Mouse (Mus musculus) retina, postnatal 1 day (tissue): ENCODE measurements around the gene Fxyd4.

ENCODE experiments used
- DNase-seq: peaks from one replicate; pipeline ENCODE4 v3.0.0-alpha.2; 2012

The Fxyd4 gene

DNA sequence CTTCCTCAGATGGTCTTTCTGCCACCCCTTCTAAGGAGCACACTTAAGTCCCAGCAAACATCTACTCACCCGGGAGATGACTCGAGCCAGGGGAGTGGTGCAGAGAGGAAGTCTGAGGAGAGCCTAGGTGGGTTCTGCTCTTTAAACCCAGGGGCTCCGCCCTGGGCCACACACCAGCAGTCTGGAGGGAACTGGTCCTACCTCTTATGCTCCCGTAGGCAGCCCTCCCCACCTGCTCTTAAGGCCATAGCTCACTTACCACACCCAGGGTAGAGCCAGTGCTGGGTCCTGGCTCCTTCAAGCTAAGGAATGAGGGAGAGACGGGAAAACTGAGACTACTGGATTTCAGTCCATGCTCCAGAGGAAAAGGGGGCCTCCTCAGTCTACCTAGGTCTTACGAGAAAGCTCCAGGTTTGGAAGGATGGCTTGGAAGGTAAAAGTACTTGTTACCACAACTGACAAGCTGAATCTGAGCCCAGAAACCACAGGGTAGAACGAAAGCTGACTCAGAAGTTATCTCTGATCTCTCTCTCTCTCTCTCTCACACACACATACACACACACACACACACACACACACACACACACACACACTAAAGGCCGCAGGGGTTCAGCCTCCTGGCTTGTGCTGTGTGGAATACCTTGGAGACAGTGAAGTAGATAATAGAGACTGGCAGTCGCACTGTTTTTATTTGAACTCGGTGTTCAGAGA lies at the start of gene Fxyd4:
Fxyd4 (minus strand) TSS at position 471 of the 711 bp plus-strand sequence.
- DNase-seq, result no peak

DNA sequence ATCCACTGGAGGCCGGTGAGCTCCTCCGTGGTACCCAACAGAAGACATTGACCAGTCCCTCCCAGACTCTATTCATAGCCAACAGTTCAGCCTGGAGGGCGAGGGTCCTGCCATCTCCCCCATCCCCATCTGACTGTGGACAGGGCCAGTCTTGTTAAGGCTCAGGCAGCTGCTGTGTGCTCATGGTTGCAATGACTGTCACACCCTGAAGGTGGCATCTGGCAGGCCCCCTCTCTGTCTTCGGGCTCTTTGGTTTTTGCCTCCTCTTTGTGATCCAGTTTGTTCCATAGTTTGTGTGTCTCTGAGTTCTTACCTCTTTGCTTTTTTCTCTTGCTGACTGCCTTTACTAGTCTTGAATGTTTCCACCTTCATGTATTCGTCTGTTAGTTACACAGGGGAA lies 49.7 kb upstream of the Fxyd4 start:
- peak; percentile 31 for DNase-seq

DNA sequence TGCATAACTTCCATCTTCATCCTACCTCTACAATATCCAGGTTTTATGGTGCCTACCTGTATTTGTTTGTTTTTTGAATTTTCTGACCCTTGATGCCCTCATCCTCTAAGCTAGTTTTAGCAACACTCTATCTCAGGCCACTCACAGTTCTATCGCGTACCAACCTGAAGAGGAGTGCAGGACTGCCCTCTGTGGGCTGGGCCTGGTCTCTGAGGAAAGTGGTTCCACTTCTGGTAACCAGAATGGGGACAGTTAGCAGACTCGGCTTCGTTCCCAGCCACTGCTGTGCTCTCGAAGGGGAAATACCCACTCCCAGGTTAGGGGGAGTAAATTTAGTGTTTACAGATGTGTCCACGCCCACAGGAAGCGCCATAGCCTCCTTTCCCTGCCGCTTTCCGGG lies 29.2 kb upstream of the Fxyd4 start:
- no peak for DNase-seq

DNA sequence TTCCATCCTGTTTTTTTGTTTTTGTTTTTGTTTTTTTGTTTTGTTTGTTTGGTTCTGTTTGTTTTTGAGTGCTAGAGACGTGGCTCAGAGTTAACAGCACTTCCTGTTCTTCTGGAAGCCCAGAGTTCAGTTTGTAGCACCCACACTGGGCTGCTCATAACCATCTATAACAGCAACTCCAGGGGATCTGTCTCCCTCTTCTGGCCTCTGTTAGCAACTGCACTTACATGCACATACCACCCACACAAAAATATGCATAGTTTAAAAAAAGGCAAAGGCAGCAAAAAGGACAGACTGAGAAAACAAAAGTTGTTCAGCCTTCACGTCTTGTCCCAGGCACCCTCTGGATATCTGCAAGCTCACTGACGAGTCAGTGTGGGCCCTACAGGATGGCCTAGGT lies 25.7 kb upstream of the Fxyd4 start:
- DNase-seq, result no peak

DNA sequence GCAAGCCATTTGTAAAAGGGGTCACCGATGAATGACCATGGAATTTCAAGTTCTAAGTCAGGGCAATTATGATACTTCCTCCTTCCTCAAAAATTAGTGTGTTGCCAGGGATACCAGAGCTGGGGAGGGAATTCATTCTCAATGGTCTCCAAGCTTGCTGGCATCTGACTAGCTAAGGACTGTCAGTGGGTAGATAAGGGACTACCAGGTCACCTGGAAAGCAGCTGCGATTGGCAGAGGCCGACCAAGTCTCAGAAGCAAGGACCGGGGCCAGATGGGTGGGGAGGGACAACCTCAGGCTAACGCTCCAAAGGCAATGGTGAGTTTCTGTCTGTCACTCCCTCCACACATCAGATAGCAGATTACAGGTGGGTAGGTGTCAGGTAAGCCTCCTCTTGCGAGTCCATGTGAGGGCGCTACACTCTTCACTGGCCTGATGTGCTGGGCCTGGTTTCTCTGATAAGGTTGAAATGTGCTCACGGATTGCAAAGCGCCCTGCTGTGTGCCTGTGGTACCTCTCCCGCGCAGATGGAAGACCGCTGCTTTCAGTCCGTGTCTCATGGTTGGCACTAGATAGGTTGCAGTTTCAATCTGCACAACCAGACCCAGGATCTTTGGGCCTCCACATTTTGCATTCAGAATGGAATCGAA lies 19.5 kb upstream of the Fxyd4 start:
- peak; percentile 24 for DNase-seq

DNA sequence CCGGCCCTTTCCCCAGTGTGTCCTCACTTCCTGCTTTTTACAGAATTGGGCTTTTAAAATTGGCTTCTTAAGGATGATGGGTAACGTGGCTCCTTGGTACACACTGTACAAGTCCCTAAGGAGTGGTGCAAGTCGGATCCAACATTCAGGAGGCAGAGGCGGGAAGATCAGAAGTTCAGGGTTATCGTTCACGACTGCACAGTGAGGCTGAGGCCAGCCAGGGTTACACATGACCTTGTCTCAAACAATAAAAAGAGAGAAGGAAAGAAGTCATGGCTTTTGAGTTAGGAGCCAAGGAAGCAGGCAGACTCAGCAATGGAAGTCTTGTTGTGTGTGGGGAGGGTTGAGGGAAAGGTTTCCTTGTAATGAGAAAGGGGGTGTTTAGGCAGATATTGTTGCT lies 18.7 kb upstream of the Fxyd4 start:
- no peak for DNase-seq

DNA sequence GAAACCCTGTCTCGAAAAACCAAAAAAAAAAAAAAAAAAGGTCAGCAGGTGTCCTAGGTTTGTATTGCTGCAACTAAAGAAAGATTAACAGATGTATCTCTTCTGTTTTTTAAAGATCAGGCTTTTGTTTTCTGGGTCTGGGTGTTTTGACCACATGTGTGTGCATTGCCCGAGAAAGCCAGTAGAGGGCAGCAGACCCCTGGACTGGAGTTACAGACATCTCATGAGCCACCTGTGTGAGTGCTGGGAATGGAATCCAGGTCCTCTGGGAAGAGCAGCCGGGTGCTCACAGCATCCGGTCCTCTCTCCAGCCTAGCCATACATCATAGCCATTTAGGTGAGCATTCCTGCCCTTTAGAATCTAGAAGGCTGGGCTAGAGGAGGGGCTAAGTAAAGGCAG lies 14.8 kb upstream of the Fxyd4 start:
- no peak for DNase-seq

DNA sequence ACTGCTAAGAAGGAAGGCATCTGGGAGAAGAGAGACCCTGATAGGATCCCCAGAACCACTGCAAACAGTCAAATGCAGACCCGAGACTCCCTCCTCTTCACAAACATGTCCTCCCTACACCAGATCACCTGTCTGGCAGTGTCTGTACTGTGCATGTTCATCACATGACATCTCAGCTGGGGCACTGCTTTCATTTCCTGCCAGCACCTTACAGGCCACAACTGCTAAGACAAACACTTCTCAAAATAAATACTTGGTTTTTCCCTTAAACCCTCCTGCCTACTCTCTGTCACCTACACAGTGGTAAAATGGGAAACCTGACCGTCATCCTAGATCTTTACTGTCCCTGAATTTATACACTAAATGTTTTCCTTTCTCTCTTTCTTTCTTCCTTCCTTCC lies 6.4 kb upstream of the Fxyd4 start:
- no peak for DNase-seq

DNA sequence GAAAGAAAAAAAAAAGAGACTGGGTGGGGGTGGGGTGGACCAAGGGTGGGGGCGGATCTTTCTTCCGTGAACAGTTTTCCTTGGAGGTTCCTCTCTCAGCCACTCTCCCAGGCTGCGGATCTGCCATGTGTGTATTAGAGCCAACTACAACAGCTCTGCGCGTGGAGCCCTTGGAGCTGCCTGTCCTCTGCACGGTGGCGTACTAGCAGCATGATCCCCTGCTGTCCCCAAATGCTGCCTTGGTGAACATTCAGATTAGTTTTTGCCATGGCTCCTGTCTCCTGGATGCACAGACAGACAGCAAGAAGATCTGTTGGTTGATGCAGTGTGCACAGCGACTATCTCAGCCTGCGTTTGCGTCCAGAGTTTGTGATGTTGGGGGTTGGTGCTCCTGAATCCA lies 5.3 kb upstream of the Fxyd4 start:
- DNase-seq, result no peak

DNA sequence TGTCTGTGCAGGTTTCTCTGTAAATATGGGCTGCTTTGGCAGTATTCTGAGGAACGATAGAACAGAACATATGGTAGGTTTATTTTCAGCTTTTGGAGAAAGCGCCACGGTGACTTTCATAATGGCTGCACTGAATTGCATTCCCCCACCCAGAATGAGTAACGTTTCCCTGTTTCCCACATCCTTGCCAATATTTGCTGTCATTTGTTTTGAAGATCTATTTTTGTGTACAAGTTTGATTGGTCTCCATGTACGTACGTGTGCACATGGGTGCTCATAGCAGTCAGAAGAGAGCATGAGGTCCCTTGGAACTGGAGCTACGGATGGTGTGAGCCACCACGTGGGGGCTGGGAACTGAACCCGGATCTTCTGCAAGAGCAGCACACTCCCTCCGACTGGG lies 1.5 kb upstream of the Fxyd4 start:
- DNase-seq, result no peak

DNA sequence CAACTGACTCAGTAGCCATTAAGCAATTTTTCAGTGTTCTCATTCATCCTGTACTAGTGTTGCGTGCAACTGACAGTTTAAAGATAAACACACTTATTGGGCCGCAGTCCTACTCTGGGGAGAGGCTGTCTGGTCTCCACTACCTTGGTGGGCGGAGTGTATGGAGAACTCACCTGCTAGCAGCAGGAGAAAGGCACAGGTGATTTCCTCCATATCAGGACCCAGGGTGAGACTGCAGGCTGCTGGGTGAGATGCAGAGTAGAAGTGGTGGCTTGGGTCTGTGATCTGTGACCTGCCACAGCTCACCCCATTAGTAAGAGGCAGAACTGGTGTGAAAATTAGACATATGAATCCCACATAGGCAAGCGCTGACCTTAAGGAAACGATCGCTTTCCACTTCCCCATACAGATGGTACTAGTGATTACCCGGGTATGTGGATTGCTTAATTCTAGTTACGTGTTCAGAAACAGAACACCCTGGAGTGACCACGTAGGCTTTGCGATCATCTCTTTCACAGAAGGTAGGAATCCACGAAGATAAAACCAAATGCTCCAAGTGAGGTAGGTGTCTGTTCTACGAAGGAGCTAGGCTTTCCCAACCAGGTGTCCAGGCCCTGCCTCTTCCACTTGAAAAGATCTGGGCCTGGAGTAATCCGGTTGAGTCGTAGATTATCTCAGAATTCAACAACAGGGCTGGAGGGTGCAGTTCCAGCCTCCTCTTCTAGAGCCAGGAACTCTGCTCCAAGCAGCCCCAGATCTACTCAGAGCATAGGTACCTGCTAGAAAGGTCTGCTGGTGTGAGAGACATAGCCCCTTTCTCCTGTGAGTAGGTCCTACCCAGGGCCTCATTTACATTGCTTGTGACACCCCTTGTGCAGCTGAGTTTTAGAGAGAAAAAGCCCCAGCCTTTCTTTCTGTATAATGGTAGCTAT lies 1.5 kb downstream of the Fxyd4 start:
- DNase-seq, result no peak

DNA sequence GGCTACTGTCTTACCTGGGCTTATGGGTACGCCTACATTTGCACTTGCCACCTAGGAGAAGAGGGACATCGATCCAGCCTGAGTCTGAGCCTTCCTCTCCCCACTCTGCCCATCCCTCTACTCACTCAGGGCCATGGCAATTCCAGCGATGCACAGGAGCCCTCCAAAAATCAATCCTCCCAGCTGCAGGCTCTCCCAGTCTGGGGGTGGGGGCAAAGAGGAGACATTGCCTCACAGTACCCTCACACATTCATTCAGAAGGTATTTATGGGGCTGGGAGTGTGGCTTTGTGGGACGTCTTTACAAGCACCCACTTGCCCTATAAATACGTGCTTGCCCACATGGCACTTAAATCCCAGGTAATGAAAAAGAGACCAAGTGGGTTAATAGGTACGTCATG lies 3.2 kb downstream of the Fxyd4 start:
- DNase-seq, result no peak

DNA sequence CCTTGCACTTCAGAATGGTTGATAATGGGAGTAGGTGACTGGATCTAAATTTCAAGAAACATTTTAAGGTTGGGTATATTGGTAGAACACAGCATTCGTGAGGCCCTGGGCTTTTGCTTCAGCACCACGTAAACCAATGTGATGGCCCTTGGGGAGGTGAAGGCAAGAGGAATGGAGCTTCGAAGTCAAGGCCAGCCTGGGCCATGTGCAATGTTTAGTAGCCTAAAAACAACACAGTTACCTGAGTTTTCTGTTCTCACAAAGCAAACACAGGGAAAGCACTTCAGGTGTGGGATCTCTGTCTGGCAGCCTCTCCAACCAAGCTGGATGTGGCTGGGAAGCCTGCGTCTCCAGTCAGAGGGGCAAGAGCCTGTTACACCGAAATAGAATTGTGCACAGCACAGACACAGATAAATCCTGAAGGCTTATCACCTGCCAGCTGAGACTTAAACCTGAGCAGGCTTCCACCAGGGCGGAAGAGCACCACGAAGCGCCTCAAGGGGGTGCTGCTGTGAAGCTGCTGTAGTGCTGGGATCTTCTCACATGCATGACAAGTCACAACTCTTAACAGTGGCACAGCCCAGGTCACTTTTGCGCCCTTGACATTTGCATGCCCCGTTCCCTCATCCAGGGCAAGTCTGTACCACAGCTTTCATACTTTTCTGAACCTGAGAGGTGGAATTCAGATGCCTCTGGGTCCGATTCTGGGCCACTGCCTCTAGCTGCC lies 5.0 kb downstream of the Fxyd4 start:
- peak; percentile 60 for DNase-seq

DNA sequence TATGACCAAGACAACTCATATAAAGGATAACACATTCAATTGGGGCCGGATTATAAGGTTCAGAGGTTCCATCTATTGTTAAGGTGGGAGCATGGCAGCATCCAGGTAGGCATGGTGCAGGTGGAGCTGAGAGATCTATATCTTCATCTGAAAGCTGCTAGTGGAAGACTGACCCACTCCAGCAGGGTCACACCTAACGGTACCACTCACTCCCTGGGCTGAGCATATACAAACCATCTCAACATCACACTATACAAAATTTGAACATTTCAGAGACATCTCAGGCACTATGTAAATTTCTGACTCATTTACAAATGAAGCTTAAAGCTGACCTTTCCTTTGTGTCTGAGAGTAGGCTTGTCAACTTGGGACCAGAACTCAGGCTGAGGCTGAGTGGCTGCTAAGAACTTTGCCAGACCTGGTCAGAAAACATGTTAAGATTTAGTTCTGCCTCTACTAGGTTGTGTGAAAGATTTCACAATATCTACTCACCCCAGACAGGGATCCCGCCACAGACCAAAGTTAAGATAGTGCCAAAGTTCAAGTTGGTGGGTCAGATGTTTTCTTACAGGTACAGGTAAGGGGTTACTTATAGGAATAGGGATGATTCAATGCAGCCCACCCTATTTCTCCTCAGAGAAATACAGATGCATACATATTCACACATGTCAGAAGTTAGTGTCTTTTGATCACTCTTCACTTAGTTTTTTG lies 7.4 kb downstream of the Fxyd4 start:
- DNase-seq, result no peak

DNA sequence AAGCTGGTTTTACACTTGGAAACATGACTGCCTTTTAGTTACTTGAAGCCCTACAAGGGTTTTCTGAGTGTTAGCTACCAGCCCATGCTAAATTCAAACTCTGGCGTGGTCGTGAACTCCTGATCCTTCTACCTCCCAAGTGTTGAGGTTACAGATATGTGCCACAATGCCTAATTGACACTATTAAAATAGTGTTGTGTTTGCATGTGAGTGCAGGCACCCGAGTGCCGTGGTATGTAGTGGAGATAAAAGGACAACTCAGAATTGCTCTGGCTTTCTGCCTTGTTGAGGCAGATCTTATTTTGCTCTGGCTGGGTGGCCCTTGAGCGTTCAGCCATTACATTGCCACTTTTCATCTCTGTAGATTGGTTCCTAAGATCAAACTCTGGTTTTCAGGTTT lies 8.7 kb downstream of the Fxyd4 start:
- DNase-seq, result no peak

DNA sequence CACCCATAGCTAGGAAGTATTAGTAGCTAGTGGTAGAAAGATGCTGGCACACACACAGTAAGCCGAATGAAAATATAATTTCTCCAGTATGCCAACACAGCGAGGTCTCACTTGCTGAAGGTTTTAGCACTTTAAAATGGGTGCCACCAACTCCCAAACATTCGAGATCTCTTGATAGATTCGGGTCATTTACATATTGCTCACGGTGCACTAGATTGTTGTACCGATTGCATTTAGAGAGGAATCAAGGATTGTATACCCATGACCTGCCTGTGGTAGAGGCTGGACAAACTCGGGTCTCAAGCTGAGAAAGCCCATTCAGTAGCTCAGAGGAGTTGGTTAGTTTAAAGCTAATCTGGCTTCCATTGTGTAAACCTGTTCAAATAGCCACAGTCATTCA lies 9.5 kb downstream of the Fxyd4 start:
- no peak for DNase-seq

DNA sequence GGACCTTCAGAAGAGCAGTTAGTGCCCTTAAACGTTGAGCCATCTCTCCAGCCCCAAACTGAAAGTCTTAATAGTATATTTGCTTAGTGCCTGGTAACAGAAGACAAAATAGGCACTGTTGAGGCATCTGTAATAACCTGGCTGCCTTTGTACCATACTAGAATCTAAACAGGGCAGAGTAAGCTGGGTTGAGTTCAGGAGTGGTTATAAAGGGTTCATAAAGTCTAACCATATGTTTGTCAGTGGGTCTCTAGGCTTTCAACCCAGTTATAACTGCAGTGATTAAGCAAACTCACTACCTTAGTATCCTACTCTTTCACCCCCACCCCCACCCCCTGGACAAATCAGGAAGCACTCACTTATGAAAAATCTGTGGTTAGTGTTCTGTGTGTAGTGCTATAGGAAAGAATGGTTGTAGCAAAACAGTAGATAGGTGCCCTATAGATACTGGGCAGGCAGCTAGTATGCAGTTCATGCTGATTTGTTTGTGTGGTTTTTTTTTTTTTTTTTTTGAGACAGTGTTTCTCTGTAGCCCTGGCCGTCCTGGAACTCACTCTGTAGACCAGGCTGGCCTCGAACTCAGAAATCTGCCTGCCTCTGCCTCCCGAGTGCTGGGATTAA lies 10.5 kb downstream of the Fxyd4 start:
- no peak for DNase-seq

DNA sequence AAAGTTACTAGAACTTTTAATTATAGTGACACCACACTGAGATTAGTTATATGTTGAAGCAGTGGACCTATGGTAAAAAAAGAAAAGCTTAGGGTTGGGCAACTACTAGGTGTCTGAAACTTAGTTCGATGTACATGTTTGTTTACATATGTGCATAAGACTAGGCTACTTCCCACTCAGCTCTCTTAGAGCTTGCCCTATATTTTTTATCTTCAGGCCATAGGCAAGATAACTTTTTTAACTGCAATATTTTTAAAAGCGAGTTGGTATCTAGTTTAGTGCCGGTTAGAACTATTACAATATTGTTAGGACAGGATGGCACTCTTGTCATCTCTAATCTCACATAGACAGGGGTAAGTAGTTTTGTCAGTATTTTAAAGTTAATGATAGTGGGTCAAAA lies 15.5 kb downstream of the Fxyd4 start:
- no peak for DNase-seq

DNA sequence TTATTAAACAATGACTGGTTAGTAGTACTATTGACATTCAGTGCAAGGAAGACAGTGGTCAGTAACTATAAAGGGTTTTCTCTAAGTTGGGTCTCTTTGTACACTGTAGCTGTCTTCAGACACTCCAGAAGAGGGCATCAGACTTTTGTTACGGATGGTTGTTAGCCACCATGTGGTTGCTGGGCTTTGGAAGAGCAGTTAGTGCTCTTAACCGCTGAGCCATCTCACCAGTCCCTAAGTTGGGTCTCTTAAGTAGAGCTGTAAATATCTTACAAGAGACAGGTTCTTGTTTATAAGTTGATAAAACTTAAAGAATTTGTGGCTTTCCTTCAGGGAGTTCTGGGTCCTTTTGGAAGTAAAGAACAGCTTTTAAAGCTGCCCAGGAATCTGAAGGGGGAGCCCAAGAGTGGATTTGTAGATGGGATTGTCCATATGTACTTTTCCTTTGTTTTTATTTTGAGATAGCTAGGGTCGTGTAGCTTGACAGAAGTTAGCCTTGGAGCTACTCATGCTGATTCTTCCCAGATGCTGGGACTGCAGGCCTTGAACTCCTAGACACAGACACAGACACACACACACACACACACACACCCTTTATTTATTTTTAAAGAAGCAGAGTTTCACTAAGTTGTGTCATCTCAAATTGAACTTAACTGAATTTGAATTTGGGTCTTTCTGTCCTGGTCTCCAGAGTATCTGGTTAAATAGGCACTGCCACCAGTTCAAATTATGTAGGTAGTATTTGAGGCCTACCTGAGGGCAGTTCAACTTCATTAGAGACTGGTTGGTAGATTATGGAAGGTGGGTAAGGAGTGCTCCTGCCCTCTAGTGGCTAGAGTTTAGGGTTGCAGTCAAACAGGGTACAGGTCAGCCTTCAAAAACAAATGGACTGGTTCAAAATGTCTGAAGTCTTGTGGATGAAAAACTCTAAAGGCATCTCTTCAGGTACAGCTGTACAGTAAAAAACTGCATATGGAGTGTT lies 16.5 kb downstream of the Fxyd4 start:
- peak; percentile 78 for DNase-seq

DNA sequence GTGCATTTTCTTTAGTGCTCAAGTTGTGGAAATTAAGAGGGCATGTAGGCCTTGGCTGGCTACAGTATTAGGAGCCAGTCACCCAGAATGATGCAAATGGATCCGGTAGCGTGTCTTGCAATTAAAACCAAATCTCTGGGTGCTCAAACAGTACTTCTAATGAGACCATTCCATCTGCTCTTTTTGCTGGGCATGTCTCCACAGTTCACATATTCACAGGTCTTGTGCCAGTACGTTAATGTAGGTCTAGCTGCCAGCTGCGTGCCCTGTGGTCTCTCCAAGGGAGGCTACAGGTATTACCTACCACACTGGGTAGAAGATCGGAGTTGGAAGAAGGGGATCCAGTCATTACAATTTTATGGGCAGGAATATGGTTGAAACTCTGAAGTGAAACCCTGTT lies 19.4 kb downstream of the Fxyd4 start:
- no peak for DNase-seq

DNA sequence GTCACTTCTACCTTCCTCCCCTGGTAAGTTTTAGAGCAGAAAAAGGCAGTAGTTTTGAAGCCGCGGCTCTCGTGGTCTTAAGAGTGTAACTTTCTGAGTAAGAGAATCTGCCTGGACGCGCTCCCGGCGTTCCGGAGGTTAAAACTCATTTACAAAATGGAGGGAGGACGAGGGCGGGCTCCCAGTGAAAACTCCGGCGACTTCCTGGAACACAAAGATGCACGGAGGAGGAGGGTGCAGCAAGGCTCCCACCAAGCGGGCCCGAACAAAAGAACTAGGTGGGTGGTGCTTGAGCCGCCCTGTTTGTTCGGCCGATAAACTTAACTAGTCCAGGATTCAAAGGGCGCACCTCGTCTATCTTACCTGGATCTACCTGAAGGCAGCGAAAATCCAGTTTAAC lies 19.9 kb downstream of the Fxyd4 start:
- DNase-seq, result peak; percentile 76
